Mouse (Mus musculus): ENCODE measurements at regions not wholly inside any gene's neighbourhood (a gene's known extent, or its start where the extent isn't known, plus 50 kb on each side); places are given as distances from the start of the nearest gene placed in this dataset.

GRCm38 (mm10) chr8:125367374-125367773 lies 202.2 kb downstream of the Sipa1l2 start:
- DNase-seq: no peak

- no peak for DNase-seq
These were observed 204.6 kb downstream of the Sipa1l2 start for GRCm38 (mm10) chr8:125365004-125365403.

DNA sequence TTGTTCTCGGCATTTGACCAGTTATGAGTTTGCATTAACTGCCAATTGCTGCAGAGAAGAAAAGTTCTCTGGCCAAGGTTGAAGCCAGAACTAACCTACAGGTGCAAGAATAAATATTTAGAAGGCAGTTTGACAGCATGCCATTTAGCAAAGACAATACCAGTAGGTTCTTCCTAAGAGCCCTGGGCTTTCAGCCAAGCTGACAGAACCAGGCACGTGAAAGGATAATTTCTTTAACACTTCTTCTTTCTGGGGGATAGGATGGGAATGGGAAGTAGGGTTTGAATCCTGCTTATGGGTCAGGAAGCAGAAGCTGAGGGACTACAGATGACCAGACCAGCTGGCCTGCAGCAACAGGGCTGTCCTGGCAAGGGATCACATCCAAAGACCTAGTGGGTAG lies 210.2 kb downstream of the Sipa1l2 start:
- DNase-seq: no peak

- DNase-seq: no peak
These were observed 211.8 kb downstream of the Sipa1l2 start for GRCm38 (mm10) chr8:125357759-125358158.

DNA sequence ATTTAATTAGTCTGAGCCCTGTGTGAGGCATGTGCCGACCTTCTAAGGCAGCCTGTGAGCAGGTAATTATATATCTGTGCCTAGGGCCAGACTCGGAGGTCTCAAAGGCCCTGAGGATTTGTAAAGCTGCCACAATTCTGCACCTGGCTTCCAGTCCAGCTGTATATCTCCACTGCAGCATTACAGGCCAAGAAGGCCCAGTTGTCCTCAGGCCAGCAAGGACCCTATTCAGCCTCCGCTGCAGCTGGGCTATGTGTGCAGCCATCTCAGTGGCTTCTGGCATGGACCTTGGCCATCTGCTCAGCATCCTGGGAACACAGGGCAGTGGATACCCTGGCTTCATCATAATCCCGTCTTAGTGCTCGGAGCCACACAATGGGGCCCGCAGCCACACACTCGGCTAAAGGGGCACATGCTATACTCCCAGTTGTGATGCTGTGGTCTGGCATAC lies 214.5 kb downstream of the Sipa1l2 start:
- DNase-seq: no peak

GRCm38 (mm10) chr8:125352276-125352675 lies 217.3 kb downstream of the Sipa1l2 start:
- DNase-seq: no peak

DNA sequence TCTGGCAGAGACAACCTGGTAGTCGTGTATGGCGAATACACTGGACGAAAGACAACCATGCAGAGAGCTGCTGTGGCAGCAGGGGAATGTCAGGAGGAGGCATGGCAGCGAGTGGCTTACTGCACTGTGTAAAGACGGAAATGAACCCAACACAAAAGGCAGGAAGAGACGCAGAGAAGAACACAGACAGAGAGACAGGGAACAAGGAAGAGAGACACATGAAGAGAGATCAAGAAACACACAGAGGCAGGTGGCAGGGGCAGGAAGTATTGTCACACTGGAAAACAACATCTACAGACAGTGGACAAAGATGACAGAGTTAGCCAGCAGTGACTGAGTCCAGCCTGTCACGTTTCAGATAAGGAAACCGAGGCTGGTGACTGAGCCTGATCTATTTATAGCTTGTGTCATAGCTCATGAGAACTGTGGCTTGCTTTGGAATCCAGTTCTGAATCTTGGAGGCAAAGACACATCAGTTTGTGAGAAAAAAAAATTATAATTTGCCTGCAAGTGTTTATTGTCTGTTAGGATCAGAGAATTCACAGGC lies 218.0 kb downstream of the Sipa1l2 start:
- DNase-seq: no peak

DNA sequence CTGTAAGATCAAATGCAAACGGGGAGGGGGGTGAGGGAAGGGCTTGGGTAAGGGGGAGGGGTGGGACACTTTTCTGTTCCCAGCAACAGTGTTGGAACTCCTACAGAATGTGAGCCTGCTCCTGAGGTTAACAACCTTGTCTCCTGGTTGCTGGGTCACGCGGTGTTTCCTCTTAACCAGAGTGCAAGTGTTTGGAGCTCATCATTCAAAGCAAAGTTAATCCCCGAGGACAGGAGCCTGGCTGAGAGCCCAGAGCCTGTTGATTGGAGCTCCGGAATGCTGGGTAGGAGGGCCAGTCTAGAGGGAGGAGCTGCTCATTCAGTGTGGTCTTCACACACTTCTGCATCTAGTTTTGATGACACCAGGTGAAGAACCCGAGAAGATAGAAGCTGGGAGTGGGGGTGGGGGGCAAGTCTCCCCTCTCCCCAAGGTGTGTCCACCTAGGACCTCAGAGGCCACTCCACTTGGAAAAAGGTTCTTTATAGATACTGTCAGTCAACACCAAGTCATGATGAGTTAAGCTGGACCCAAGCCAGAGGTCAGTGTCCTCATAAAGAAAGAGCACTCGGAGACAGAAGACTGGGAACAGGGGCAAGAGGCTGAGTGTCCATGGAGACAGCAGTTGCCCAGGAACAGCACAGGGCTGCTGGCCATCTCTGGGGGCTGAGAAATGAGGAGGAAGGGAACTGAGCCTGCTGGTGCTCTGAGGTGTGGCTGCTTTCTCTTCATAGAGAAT lies 220.2 kb downstream of the Sipa1l2 start:
- peak; percentile 90 for DNase-seq

DNA sequence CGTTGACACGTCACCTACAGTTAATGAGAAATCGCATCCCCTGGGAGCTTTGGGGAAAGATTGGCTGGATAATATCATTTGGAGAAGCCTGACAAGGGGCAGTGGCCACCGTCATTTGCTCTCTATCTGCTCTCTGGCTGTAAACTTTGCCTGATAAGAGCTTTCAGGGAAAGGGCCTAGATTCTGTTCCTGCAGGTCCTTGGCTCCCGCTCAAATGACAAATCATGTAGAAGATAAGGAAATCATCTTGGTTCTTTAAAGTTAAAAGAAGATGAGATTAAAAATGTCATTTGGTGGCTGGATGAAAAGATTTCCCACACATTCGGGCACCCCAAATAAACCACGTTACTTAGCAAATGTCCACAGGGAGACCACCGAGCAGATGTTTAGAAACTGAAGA lies 223.4 kb downstream of the Sipa1l2 start:
- DNase-seq: peak; percentile 46

- DNase-seq: peak; percentile 78
These were observed 224.0 kb downstream of the Sipa1l2 start for GRCm38 (mm10) chr8:125345571-125345970.

DNA sequence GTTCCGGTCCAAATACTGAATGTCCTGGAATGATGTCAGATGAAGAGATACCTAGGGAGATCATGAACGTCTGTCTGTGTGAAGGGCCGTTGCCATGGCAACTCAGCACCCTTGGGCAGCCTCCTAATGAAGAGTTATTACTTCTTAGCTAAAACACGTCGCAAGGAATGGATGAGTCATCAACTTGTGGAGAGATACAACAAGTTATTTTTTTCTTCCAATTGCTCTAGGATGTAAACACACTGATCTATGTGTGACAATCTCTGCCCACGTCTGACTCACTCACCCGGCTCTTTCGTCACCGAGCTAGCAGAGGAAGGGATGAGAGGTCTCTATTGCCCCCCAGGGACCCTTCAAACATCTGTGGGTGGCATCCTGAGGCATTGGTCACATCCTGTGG lies 225.7 kb downstream of the Sipa1l2 start:
- DNase-seq: peak; percentile 70

- DNase-seq: no peak
These were observed 227.1 kb downstream of the Sipa1l2 start for GRCm38 (mm10) chr8:125342521-125342920.

- peak; percentile 72 for DNase-seq
These were observed 228.0 kb downstream of the Sipa1l2 start for GRCm38 (mm10) chr8:125341606-125342005.

DNA sequence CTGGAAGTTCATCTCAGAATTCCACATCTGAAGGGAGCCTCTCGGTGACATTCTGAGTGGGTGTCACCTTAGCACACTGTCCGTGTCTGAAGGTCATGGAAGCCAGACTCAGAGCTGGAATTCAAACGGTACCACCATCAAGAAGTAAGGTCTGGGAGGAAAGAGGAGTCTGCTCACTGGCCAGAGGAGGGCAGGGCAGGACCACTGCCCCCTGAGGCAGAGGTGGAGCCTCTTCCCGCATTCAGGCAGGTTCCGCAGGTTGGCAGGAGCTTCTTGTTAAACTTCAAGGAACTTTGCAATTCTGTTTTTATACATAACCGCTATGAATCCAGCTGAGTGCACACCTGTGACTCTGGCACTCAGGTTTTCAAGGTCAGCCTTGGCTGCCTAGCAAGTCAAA lies 231.4 kb downstream of the Sipa1l2 start:
- DNase-seq: no peak

GRCm38 (mm10) chr8:125337444-125338077 lies 232.0 kb downstream of the Sipa1l2 start:
- no peak for DNase-seq

GRCm38 (mm10) chr8:125336799-125337198 lies 232.8 kb downstream of the Sipa1l2 start:
- DNase-seq: no peak

DNA sequence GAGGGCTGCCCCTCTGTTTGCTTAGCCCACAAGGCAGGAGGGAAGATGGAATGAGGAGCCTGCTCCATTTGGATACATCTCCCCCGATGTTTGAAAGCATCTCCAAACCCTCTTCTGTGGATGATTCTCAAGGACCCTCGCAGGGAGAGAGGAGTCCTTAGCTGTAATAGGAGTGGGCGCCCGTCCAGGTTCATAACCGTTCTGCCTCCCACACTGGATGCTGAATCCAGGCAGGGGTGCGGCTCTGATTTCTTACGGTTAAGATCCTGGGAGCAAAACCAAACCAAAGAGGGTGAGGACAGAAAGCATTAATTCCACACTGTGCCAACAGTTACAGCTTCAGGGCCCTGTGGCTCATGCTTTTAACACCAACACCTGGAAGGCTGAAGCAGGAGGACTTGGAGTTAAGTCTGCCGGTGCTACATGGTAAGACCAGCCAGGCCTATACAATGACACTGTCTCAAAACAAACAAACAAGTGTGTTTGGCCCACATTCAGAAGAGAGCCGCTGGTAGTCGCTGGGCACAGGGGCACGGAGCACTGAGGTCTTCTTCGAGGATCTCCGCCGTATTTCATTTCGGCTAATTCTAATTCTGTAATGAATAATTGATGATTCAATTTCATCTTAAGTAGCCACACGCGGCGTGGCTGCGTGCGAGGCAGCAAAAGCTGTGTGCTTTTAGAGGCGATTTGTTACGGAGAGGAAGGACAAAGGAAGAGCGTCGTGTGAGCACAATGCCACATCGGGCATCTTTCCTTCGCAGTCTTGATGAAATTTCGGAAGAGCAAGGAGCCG lies 233.8 kb downstream of the Sipa1l2 start:
- no peak for DNase-seq

DNA sequence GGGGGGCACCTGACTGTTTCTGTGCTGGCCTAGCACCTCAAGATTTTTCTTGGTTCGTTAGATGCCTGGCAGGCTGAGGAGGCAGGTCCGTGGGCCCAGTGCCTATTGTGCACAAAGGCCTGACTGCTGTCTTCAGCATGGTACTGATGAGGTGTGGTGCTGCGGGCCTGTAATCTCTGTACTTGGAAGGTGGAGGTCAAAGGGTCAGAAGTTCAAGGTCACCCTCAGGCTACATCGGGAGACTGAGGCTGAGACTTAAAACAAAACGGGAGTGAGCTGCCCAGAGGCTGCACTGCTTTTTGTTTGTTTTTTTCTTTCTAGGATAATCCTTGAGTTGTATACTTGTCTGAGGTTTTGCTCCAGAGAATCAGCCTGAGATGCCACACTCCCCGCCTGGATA lies 234.4 kb downstream of the Sipa1l2 start:
- no peak for DNase-seq

- no peak for DNase-seq
These were observed 239.0 kb downstream of the Sipa1l2 start for GRCm38 (mm10) chr8:125330638-125331037.

DNA sequence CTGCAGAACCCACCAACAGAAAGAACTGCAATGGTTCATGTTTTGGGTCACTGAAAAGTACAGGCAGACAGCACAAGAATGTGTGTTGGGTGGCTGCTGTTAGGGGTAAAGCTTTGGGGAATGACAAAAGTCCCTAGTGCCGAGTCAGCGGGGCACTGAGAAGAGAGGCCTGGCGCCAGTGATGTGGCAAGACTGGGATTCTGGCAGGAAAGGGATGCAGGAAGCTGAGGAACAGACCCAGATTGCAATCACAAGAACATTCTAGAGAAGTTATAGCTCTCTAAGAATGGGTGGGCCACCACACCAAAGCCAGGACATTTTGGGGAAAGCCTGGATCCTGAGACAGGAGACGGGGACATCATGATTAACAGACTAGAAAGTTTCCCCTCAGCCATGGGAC lies 241.0 kb downstream of the Sipa1l2 start:
- DNase-seq: no peak

GRCm38 (mm10) chr8:125327551-125328262 lies 241.9 kb downstream of the Sipa1l2 start:
- no peak for DNase-seq

DNA sequence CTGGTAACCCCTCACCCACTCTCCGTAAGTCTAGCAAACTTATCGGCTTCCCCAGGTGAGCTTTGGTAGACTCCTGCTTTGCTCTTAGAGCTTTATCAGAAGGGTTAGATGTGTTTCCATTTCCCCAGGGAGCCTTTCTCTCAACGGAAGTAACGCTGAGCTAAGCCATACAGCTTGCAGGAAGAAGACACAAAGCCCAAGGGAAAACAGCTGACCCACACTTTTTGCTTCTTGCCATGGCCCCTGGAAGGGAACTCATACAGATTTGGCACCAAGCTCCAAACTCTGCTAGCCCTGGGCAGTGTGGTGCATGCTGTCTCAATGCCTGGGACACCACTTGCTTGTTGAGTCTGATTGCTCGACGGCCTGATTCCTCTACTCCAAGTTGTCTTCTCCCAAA lies 242.6 kb downstream of the Sipa1l2 start:
- DNase-seq: no peak
